Mouse (Mus musculus): ENCODE measurements around the gene Cdc20. TPM values are rescaled to one million over a fixed set of nuclear protein-coding genes. Genes with fewer than 3 reads are reported as not detected.

The Cdc20 gene
- polyA plus RNA-seq, 1 experiment from 2014 or later = 298 TPM

DNA sequence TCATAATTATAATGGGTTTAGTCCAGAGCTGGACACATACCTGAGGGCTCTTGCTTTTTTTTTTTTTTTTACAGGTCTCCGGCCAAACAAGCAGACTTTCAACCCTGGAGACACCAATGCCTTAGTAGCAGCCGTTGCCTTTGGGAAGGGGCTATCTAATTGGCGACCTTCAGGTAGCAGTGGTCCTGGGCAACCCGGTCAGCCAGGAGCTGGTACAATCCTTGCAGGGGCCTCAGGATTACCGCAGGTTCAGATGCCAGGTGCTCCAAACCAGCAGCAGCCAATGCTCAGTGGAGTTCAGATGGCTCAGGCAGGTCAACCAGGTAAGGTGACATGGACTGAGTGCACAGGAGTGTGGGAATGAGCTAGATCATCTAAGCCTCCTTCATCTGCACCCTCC lies 23.6 kb downstream of the Cdc20 start:
- Histone ChIP-seq H3K9me3 (replicated peaks; ENCODE audit: control insufficient read depth, low read length) (no peaks in the 10 kb centered on the region), H3K27ac (replicated peaks; ENCODE audit: low read depth, low read length) (no peak overlapping the region), H3K27me3 (ENCODE audit: control insufficient read depth, insufficient read depth, low read length) (no peaks in the 10 kb centered on the region), H3K4me2 (ENCODE audit: low read depth, low read length) (no peak overlapping the region), H3K4me3 (ENCODE audit: low read depth, low read length) (no peak overlapping the region), H3K36me3 (replicated peaks; ENCODE audit: control insufficient read depth, insufficient read depth, low read depth, low read length) (peaks cover 5% of the 10 kb centered on the region), H3K9ac (replicated peaks; ENCODE audit: low read length) (no peak overlapping the region), H3K4me1 (ENCODE audit: control insufficient read depth, insufficient read depth, low read length) (no peaks in the 10 kb centered on the region)
- 89% methylated on average over 5 of the region's 5 CpGs for WGBS
- ATAC-seq (replicated peaks; ENCODE audit: insufficient number of reproducible peaks, low FRiP score, low TSS enrichment, low read depth) = no peak
- no peak for DNase-seq (ENCODE audit: low spot score)

DNA sequence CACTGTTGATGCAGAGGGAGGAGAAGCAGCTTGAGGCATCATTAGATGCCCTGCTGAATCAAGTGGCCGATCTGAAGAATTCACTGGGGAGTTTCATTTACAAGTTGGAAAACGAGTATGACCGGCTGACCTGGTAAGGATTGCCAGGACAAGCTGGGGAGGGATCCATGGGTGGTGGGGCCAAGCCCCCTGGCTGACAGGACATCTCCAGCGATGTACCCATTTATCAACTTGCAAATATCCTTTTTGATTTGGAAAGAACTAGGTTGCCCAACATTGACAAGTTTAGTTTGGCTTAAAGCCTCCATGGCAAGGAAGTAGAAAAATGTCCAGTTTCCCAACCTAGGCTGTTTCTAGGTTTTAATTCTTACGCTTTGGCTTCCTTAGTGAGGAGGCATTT lies 26.3 kb downstream of the Cdc20 start:
- no peak overlapping the region for H3K4me3 ChIP-seq (ENCODE audit: low read depth, low read length)
- ATAC-seq (replicated peaks; ENCODE audit: insufficient number of reproducible peaks, low FRiP score, low TSS enrichment, low read depth) (no peak), DNase-seq (ENCODE audit: low spot score) (no peak)
- no peak overlapping the region for H3K4me2 ChIP-seq (ENCODE audit: low read depth, low read length)
- no peak overlapping the region for H3K27ac ChIP-seq (replicated peaks; ENCODE audit: low read depth, low read length)
- peaks cover 5% of the 10 kb centered on the region for H3K36me3 ChIP-seq (replicated peaks; ENCODE audit: control insufficient read depth, insufficient read depth, low read depth, low read length)
- no peaks in the 10 kb centered on the region for H3K27me3 ChIP-seq (ENCODE audit: control insufficient read depth, insufficient read depth, low read length)
- 92% methylated on average over 5 of the region's 5 CpGs for WGBS
- no peaks in the 10 kb centered on the region for H3K9me3 ChIP-seq (replicated peaks; ENCODE audit: control insufficient read depth, low read length)
- no peak overlapping the region for H3K9ac ChIP-seq (replicated peaks; ENCODE audit: low read length)
- H3K4me1 ChIP-seq (ENCODE audit: control insufficient read depth, insufficient read depth, low read length) = no peaks in the 10 kb centered on the region

DNA sequence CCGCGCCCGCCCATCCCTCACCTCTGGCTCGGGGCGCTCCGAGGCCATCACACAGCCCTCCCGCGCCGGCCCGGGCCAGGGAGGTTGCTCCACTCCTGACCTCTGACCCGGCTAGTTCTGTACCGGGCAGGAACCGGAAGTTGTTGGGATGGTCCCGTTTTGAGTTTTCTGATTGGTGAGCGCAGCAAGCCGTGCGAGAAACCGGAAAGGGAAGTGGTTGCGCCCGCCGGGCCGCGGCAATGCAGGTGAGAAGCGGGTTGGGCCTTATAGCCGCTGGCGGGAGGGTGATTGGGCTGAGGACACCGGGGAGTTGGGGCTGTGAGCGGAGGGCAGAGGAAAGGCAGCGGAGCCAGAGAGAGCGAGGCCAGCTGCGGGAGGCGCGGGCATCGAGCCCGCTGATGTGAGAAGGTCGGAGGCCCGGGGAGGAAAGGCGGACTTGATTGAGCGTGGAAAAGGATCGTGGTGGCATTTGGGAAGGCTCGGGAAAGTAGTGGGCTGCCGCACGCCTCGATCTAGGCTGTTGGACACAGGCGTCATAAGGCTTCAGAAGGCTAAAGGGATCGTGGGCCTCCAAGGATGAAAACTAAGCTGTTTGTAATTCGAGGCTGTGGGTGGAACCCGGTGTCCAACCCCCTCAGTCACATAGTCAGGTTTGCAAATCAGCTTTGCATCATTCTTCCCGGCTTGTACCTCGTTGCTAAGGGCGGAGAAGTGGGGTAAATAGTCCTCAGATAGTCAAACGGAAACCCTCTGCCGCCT lies 27.8 kb downstream of the Cdc20 start, which contains the start of the genes Szt2 and Med8:
Szt2 (minus strand) TSS at position 132 of the 759 bp plus-strand sequence.
Med8 (plus strand) TSS at position 196 of the 759 bp plus-strand sequence.
- peak within 1 kb of the TSS; percentile 93 for H3K4me3 ChIP-seq (ENCODE audit: low read depth, low read length)
- ATAC-seq (replicated peaks; ENCODE audit: insufficient number of reproducible peaks, low FRiP score, low TSS enrichment, low read depth) = peak; percentile 93
- DNase-seq (ENCODE audit: low spot score) = peak; percentile 95
- H3K4me1 ChIP-seq (ENCODE audit: control insufficient read depth, insufficient read depth, low read length) = no peaks in the 10 kb centered on the region
- H3K36me3 ChIP-seq (replicated peaks; ENCODE audit: control insufficient read depth, insufficient read depth, low read depth, low read length) = peaks cover 4% of the 10 kb centered on the region
- under 1% methylated on average over 53 of the region's 53 CpGs for WGBS
- peak within 1 kb of the TSS; percentile 61 for H3K4me2 ChIP-seq (ENCODE audit: low read depth, low read length)
- no peaks in the 10 kb centered on the region for H3K27me3 ChIP-seq (ENCODE audit: control insufficient read depth, insufficient read depth, low read length)
- H3K27ac ChIP-seq (replicated peaks; ENCODE audit: low read depth, low read length) = peak within 1 kb of the TSS; percentile 59
- no peaks in the 10 kb centered on the region for H3K9me3 ChIP-seq (replicated peaks; ENCODE audit: control insufficient read depth, low read length)
- H3K9ac ChIP-seq (replicated peaks; ENCODE audit: low read length) = peak within 1 kb of the TSS; percentile 91

DNA sequence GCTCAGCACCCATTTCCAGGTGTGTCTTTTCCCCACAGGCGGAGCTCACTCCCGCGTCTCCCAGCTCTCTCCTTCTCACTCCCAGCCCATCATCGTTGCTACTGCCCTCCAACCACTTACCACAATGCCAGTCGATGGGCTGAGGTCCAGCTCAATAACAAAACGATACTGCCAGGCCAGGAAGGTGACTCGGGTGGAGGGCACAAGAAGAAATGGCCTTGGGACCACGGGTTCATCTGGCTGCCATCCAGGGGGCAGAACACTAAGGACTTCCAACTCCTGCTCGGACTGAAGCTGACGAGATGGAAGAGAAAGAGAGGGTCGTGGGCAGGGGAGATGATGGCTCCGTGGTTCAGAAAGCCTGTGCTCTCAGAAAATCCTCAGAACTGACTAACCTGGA lies 34.5 kb downstream of the Cdc20 start:
- Histone ChIP-seq H3K9me3 (replicated peaks; ENCODE audit: control insufficient read depth, low read length) (no peaks in the 10 kb centered on the region), H3K27me3 (ENCODE audit: control insufficient read depth, insufficient read depth, low read length) (no peaks in the 10 kb centered on the region), H3K4me1 (ENCODE audit: control insufficient read depth, insufficient read depth, low read length) (no peaks in the 10 kb centered on the region), H3K9ac (replicated peaks; ENCODE audit: low read length) (no peak overlapping the region), H3K36me3 (replicated peaks; ENCODE audit: control insufficient read depth, insufficient read depth, low read depth, low read length) (peaks cover 4% of the 10 kb centered on the region; the same call in 1 of the 2 replicates), H3K27ac (replicated peaks; ENCODE audit: low read depth, low read length) (no peak overlapping the region), H3K4me2 (ENCODE audit: low read depth, low read length) (no peak overlapping the region), H3K4me3 (ENCODE audit: low read depth, low read length) (no peak overlapping the region)
- DNase-seq (ENCODE audit: low spot score) = no peak
- no peak for ATAC-seq (replicated peaks; ENCODE audit: insufficient number of reproducible peaks, low FRiP score, low TSS enrichment, low read depth)
- WGBS = 90% methylated on average over 12 of the region's 12 CpGs

DNA sequence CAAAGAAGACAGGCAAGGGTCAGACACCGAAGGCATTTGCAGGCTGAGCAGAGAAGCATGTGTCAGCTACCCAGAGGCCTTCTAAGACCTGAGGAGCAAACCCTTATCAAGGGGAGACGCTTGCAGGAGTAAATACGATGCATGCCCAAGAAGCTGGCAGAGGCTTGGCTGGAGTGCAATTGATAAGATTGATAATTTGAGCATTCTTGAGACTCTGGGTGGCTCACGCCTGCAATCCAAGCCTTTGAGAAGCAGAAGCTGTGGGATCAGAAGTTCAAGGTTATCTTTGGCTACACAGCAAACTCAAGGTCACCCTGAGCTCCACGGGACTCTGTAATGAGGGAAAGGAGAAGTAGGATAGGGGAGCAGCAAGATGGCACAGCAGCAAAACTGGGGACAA lies 35.2 kb downstream of the Cdc20 start:
- Histone ChIP-seq H3K4me2 (ENCODE audit: low read depth, low read length) (no peak overlapping the region), H3K9ac (replicated peaks; ENCODE audit: low read length) (no peak overlapping the region), H3K27me3 (ENCODE audit: control insufficient read depth, insufficient read depth, low read length) (no peaks in the 10 kb centered on the region), H3K9me3 (replicated peaks; ENCODE audit: control insufficient read depth, low read length) (no peaks in the 10 kb centered on the region), H3K27ac (replicated peaks; ENCODE audit: low read depth, low read length) (no peak overlapping the region), H3K4me1 (ENCODE audit: control insufficient read depth, insufficient read depth, low read length) (no peaks in the 10 kb centered on the region), H3K36me3 (replicated peaks; ENCODE audit: control insufficient read depth, insufficient read depth, low read depth, low read length) (peaks cover 8% of the 10 kb centered on the region; the same call in 1 of the 2 replicates), H3K4me3 (ENCODE audit: low read depth, low read length) (no peak overlapping the region)
- DNase-seq (ENCODE audit: low spot score) (no peak), ATAC-seq (replicated peaks; ENCODE audit: insufficient number of reproducible peaks, low FRiP score, low TSS enrichment, low read depth) (no peak)
- WGBS = 94% methylated on average over 5 of the region's 5 CpGs

DNA sequence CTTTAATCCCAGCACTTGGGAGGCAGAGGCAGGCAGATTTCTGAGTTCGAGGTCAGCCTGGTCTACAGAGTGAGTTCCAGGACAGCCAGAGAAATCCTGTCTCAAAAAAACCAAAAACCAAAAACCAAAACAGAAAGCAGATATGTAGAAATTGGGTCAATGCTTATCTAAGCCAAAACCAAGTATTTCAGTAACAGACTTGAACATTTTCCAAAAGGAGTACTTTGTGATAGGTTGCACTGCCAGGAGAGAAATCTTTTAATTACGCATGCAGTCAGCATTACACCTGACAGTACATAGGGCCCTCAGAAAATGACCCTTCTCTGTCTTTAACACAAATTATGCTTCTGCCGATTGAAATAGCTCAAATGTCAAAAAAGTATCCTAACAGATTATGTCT lies 35.7 kb downstream of the Cdc20 start:
- no peak overlapping the region for H3K27ac ChIP-seq (replicated peaks; ENCODE audit: low read depth, low read length)
- no peaks in the 10 kb centered on the region for H3K27me3 ChIP-seq (ENCODE audit: control insufficient read depth, insufficient read depth, low read length)
- DNase-seq (ENCODE audit: low spot score) (no peak), ATAC-seq (replicated peaks; ENCODE audit: insufficient number of reproducible peaks, low FRiP score, low TSS enrichment, low read depth) (no peak)
- peaks cover 8% of the 10 kb centered on the region for H3K36me3 ChIP-seq (replicated peaks; ENCODE audit: control insufficient read depth, insufficient read depth, low read depth, low read length)
- H3K9me3 ChIP-seq (replicated peaks; ENCODE audit: control insufficient read depth, low read length) = no peaks in the 10 kb centered on the region
- no peak overlapping the region for H3K4me2 ChIP-seq (ENCODE audit: low read depth, low read length)
- no peak overlapping the region for H3K4me3 ChIP-seq (ENCODE audit: low read depth, low read length)
- H3K9ac ChIP-seq (replicated peaks; ENCODE audit: low read length) = no peak overlapping the region
- 91% methylated on average over 3 of the region's 3 CpGs for WGBS
- no peaks in the 10 kb centered on the region for H3K4me1 ChIP-seq (ENCODE audit: control insufficient read depth, insufficient read depth, low read length)

DNA sequence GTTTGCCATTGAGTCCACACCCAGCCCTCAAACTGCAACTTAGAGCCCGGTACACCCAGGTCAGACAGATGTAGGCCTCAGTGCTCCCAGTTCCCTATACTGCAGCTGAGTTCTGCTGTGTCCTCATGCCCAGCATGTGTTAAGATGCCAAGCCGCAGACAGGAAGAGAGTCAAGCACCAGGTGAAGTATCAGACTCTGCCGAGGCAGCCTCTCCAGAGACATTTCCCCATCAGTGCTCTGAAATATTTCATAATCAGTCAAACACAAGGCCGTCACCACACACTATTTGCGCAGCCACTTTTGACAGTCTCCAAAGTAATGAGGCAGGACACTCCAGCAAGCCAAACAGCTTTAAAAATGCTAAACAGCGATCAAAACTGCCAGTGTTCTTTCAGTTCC lies 38.8 kb downstream of the Cdc20 start:
- H3K27me3 ChIP-seq (ENCODE audit: control insufficient read depth, insufficient read depth, low read length) = no peaks in the 10 kb centered on the region
- ATAC-seq (replicated peaks; ENCODE audit: insufficient number of reproducible peaks, low FRiP score, low TSS enrichment, low read depth) (no peak), DNase-seq (ENCODE audit: low spot score) (no peak)
- peaks cover 8% of the 10 kb centered on the region for H3K36me3 ChIP-seq (replicated peaks; ENCODE audit: control insufficient read depth, insufficient read depth, low read depth, low read length)
- H3K4me3 ChIP-seq (ENCODE audit: low read depth, low read length) = no peak overlapping the region
- H3K9ac ChIP-seq (replicated peaks; ENCODE audit: low read length) = no peak overlapping the region
- H3K4me2 ChIP-seq (ENCODE audit: low read depth, low read length) = no peak overlapping the region
- no peaks in the 10 kb centered on the region for H3K4me1 ChIP-seq (ENCODE audit: control insufficient read depth, insufficient read depth, low read length)
- H3K27ac ChIP-seq (replicated peaks; ENCODE audit: low read depth, low read length) = no peak overlapping the region
- WGBS = 91% methylated on average over 6 of the region's 6 CpGs
- no peaks in the 10 kb centered on the region for H3K9me3 ChIP-seq (replicated peaks; ENCODE audit: control insufficient read depth, low read length)

DNA sequence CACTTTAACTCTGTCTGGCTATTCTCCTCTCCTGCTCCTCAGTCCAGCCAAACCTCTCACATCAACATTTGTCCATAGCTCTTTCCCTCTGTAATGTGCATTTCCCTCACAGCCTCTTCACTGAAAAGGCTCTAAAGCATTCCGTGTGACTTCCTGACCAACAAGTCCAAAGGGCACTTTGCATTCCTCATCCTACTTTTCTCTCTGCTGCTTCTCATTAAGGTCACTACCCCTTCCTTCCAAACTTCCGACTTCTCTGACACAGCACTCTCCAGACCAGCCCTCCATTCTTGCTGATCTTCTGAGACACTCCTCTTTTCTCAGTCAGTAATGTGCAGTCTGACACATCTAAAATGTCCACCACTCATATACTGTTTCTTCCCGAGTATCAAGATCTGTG lies 40.7 kb downstream of the Cdc20 start:
- no peak overlapping the region for H3K9ac ChIP-seq (replicated peaks; ENCODE audit: low read length)
- 59% methylated on average over 3 of the region's 3 CpGs for WGBS
- H3K4me2 ChIP-seq (ENCODE audit: low read depth, low read length) = no peak overlapping the region
- no peak overlapping the region for H3K4me3 ChIP-seq (ENCODE audit: low read depth, low read length)
- peaks cover 8% of the 10 kb centered on the region for H3K36me3 ChIP-seq (replicated peaks; ENCODE audit: control insufficient read depth, insufficient read depth, low read depth, low read length)
- H3K9me3 ChIP-seq (replicated peaks; ENCODE audit: control insufficient read depth, low read length) = no peaks in the 10 kb centered on the region
- H3K4me1 ChIP-seq (ENCODE audit: control insufficient read depth, insufficient read depth, low read length) = no peaks in the 10 kb centered on the region
- H3K27ac ChIP-seq (replicated peaks; ENCODE audit: low read depth, low read length) = no peak overlapping the region
- ATAC-seq (replicated peaks; ENCODE audit: insufficient number of reproducible peaks, low FRiP score, low TSS enrichment, low read depth) (no peak), DNase-seq (ENCODE audit: low spot score) (no peak)
- H3K27me3 ChIP-seq (ENCODE audit: control insufficient read depth, insufficient read depth, low read length) = no peaks in the 10 kb centered on the region

All from embryonic facial prominence, embryonic 11.5 days (tissue).